ENCODE assay signal across 8 mouse cellular contexts in the genomic region with DNA sequence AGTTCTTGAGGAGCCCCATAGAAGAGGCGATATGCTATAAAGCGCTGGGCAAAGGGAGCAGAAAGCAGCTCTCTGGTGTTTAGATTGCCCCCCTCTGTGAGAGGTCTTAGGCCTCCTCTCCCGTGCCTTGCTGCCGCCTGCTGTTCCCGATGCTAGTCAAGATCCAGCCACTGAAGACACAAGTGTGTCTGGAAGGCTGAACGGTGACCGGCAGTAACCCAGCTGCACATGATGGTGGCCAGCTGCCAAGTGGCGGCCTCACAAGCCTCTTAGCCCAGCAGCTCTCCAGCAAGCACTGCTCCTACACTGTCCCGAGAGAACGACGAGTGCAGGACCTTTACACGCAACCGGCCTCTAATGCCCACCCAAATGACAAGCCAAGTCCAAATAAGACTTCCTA.
DNase-seq lines count a peak whose midpoint lies in the region; ATAC-seq lines count a peak whose summit lies in the region.

No protein-coding gene starts in this region.

- no peak overlapping the region for H3K4me2 ChIP-seq in limb, embryonic 12.5 days
- H3K4me2 ChIP-seq in forebrain, embryonic 12.5 days: no peak overlapping the region
- H3K4me2 ChIP-seq in heart, embryonic 13.5 days: peak overlapping the region; percentile 41
- 0 out of 2 replicates have a peak overlapping the region, but pooled peaks have one; percentile 12 for H3K4me2 ChIP-seq in kidney, embryonic 15.5 days
- H3K4me2 ChIP-seq in limb, embryonic 13.5 days (replicated peaks): no peak overlapping the region

- ATAC-seq in limb, embryonic 12.5 days (ENCODE audit: insufficient number of reproducible peaks, insufficient read depth, low FRiP score, low TSS enrichment, low read depth): peak; percentile 66; the same call in 1 of the 2 replicates
- ATAC-seq in forebrain, embryonic 12.5 days (ENCODE audit: low FRiP score): peak; percentile 44; the same call in 1 of the 2 replicates
- ATAC-seq in heart, embryonic 13.5 days (ENCODE audit: extremely low read depth, insufficient number of reproducible peaks, low FRiP score, low TSS enrichment): peak; percentile 54; the same call in 1 of the 2 replicates
- peak; percentile 86 for ATAC-seq in kidney, embryonic 15.5 days (replicated peaks; ENCODE audit: low FRiP score)
- peak; percentile 92 for ATAC-seq in limb, embryonic 13.5 days (ENCODE audit: low FRiP score, low read depth)

- WGBS in limb, embryonic 12.5 days: 66% methylated on average over 13 of the region's 13 CpGs
- 80% methylated on average over 13 of the region's 13 CpGs for WGBS in limb, embryonic 10.5 days
- WGBS in forebrain, embryonic 12.5 days: 69% methylated on average over 13 of the region's 13 CpGs
- WGBS in heart, embryonic 13.5 days: 22% methylated on average over 13 of the region's 13 CpGs
- 48% methylated on average over 13 of the region's 13 CpGs for WGBS in kidney, embryonic 15.5 days
- WGBS in limb, embryonic 13.5 days: 38% methylated on average over 13 of the region's 13 CpGs

- no peak for DNase-seq in limb, embryonic 10.5 days (ENCODE audit: low spot score)
- peak; percentile 73 for DNase-seq in ovary, postnatal 10 days (ENCODE audit: low spot score)
- DNase-seq in urinary bladder, postnatal 36 days (ENCODE audit: low spot score in 2 of 2): peak; percentile 68 to 87

- no peak overlapping the region for H3K9ac ChIP-seq in limb, embryonic 12.5 days (replicated peaks)
- H3K9ac ChIP-seq in forebrain, embryonic 12.5 days: no peak overlapping the region
- H3K9ac ChIP-seq in heart, embryonic 13.5 days: peak overlapping the region; percentile 48; the same call in 1 of the 2 replicates
- no peak overlapping the region for H3K9ac ChIP-seq in kidney, embryonic 15.5 days
- H3K9ac ChIP-seq in limb, embryonic 13.5 days: no peak overlapping the region

- H3K4me3 ChIP-seq in limb, embryonic 12.5 days (replicated peaks): no peak overlapping the region
- no peak overlapping the region for H3K4me3 ChIP-seq in limb, embryonic 10.5 days
- H3K4me3 ChIP-seq in forebrain, embryonic 12.5 days (replicated peaks): no peak overlapping the region
- H3K4me3 ChIP-seq in heart, embryonic 13.5 days: no peak overlapping the region
- H3K4me3 ChIP-seq in kidney, embryonic 15.5 days (replicated peaks): no peak overlapping the region
- H3K4me3 ChIP-seq in limb, embryonic 13.5 days: no peak overlapping the region

- H3K4me1 ChIP-seq in limb, embryonic 12.5 days (replicated peaks): peaks cover 11% of the 10 kb centered on the region
- no peaks in the 10 kb centered on the region; the same call in 1 of the 2 replicates for H3K4me1 ChIP-seq in limb, embryonic 10.5 days
- peaks cover 11% of the 10 kb centered on the region for H3K4me1 ChIP-seq in forebrain, embryonic 12.5 days
- H3K4me1 ChIP-seq in heart, embryonic 13.5 days: peaks cover 24% of the 10 kb centered on the region
- H3K4me1 ChIP-seq in kidney, embryonic 15.5 days: peaks cover 7% of the 10 kb centered on the region; the same call in 1 of the 2 replicates
- H3K4me1 ChIP-seq in limb, embryonic 13.5 days: peaks cover 20% of the 10 kb centered on the region

- H3K27me3 ChIP-seq in limb, embryonic 12.5 days: no peaks in the 10 kb centered on the region
- H3K27me3 ChIP-seq in limb, embryonic 10.5 days (ENCODE audit: low read depth, poor library complexity, severe bottlenecking): no peaks in the 10 kb centered on the region
- no peaks in the 10 kb centered on the region for H3K27me3 ChIP-seq in forebrain, embryonic 12.5 days
- no peaks in the 10 kb centered on the region for H3K27me3 ChIP-seq in heart, embryonic 13.5 days (replicated peaks)
- H3K27me3 ChIP-seq in kidney, embryonic 15.5 days: no peaks in the 10 kb centered on the region
- H3K27me3 ChIP-seq in limb, embryonic 13.5 days: no peaks in the 10 kb centered on the region

- no peak overlapping the region for H3K27ac ChIP-seq in limb, embryonic 12.5 days
- H3K27ac ChIP-seq in limb, embryonic 10.5 days: no peak overlapping the region
- no peak overlapping the region for H3K27ac ChIP-seq in forebrain, embryonic 12.5 days
- H3K27ac ChIP-seq in heart, embryonic 13.5 days (replicated peaks): peak overlapping the region; percentile 61
- no peak overlapping the region for H3K27ac ChIP-seq in kidney, embryonic 15.5 days
- no peak overlapping the region for H3K27ac ChIP-seq in limb, embryonic 13.5 days

- H3K9me3 ChIP-seq in limb, embryonic 12.5 days: 0 out of 2 replicates have a peak, but pooled peaks cover 5% of the 10 kb centered on the region
- H3K9me3 ChIP-seq in limb, embryonic 10.5 days (replicated peaks): no peaks in the 10 kb centered on the region
- H3K9me3 ChIP-seq in forebrain, embryonic 12.5 days: no peaks in the 10 kb centered on the region
- H3K9me3 ChIP-seq in heart, embryonic 13.5 days: no peaks in the 10 kb centered on the region
- H3K9me3 ChIP-seq in kidney, embryonic 15.5 days (replicated peaks): no peaks in the 10 kb centered on the region
- 0 out of 2 replicates have a peak, but pooled peaks cover 4% of the 10 kb centered on the region for H3K9me3 ChIP-seq in limb, embryonic 13.5 days

- H3K36me3 ChIP-seq in limb, embryonic 12.5 days: no peaks in the 10 kb centered on the region
- no peaks in the 10 kb centered on the region for H3K36me3 ChIP-seq in limb, embryonic 10.5 days
- no peaks in the 10 kb centered on the region for H3K36me3 ChIP-seq in forebrain, embryonic 12.5 days (replicated peaks)
- H3K36me3 ChIP-seq in heart, embryonic 13.5 days: no peaks in the 10 kb centered on the region
- no peaks in the 10 kb centered on the region for H3K36me3 ChIP-seq in kidney, embryonic 15.5 days
- H3K36me3 ChIP-seq in limb, embryonic 13.5 days: no peaks in the 10 kb centered on the region

Comparison
In these comparisons a context has a peak if more than half of its experiments do, and no peak if none do; other contexts are left out.
1. H3K4me2 ChIP-seq: peak in heart, embryonic 13.5 days (single experiment) and kidney, embryonic 15.5 days (single experiment); none in limb, embryonic 12.5 days (single experiment), forebrain, embryonic 12.5 days (single experiment) and limb, embryonic 13.5 days (single experiment).
2. Peak in every context shown above with its lines, with median percentiles within 50 percentile points of each other: ATAC-seq.